Mouse (Mus musculus) ES-E14 (cell line): ENCODE data around the gene S100a11. TPM values are rescaled to one million over a fixed set of nuclear protein-coding genes. Genes with fewer than 3 reads are reported as not detected.
A peak's percentile ranks its signal among the peaks of the same experiment; 100 is the strongest.

Experiments used
- DNase-seq: peaks from one replicate; pipeline ENCODE4 v3.0.0-alpha.2; 2013; ENCODE audit warnings: low read depth, low spot score
- H3K27ac ChIP-seq: 2 replicates; pipeline ENCODE4 v1.5.1; 2012; ENCODE audit warnings: low read depth, mild to moderate bottlenecking, low read length, moderate library complexity, mixed read lengths; ENCODE audit not compliant: poor library complexity, insufficient read depth, severe bottlenecking
- H3K36me3 ChIP-seq: 2 replicates; pipeline ENCODE4 v1.6.1; 2012; ENCODE audit warnings: mild to moderate bottlenecking, low read length, moderate library complexity, mixed read lengths; ENCODE audit not compliant: control insufficient read depth, poor library complexity, insufficient read depth, severe bottlenecking
- H3K4me1 ChIP-seq, 2 experiments: fragments of 150-350 bp in 1 of 2; sonication (generic) in 1 of 2; 2 replicates each; pipeline ENCODE4 v1.6.1; 2012; ENCODE audit warnings: low read length in 2 of 2, mild to moderate bottlenecking in 1 of 2, mixed read lengths in 1 of 2; ENCODE audit not compliant: control insufficient read depth in 2 of 2, insufficient read depth in 2 of 2, poor library complexity in 1 of 2
- H3K4me3 ChIP-seq, 2 experiments: fragments of 150-350 bp in 1 of 2; sonication (generic) in 1 of 2; 2 replicates each; pipeline ENCODE4 v1.5.1; 2012; ENCODE audit warnings: low read length in 2 of 2, low read depth in 1 of 2, mild to moderate bottlenecking in 1 of 2, mixed read lengths in 1 of 2; ENCODE audit not compliant: insufficient read depth in 1 of 2, poor library complexity in 1 of 2, severe bottlenecking in 1 of 2
- H3K9ac ChIP-seq: 2 replicates; pipeline ENCODE4 v1.6.1; 2012; ENCODE audit warnings: low read depth, mild to moderate bottlenecking, low read length, mixed read lengths; ENCODE audit not compliant: poor library complexity, insufficient read depth, severe bottlenecking
- H3K9me3 ChIP-seq: fragments of 150-350 bp; sonication (generic); 2 replicates; pipeline ENCODE4 v1.6.1; 2012; ENCODE audit warnings: low read depth, mild to moderate bottlenecking, low read length; ENCODE audit not compliant: control insufficient read depth, insufficient read depth
- CHD2 ChIP-seq: IDR thresholded peaks from 2 replicates; pipeline ENCODE4 v1.6.1; 2014; ENCODE audit warnings: mild to moderate bottlenecking, low read depth, low read length, inconsistent platforms
- HCFC1 ChIP-seq: IDR thresholded peaks from 2 replicates; pipeline ENCODE4 v1.6.1; 2012; ENCODE audit warnings: low read length, inconsistent platforms, borderline replicate concordance; ENCODE audit not compliant: insufficient read depth
- MAFK ChIP-seq: IDR thresholded peaks from 2 replicates; pipeline ENCODE4 v1.6.1; 2014; ENCODE audit warnings: mild to moderate bottlenecking, low read depth, low read length, inconsistent platforms; ENCODE audit not compliant: insufficient read depth
- ZC3H11A ChIP-seq: IDR thresholded peaks from 2 replicates; pipeline ENCODE4 v1.6.1; 2012; ENCODE audit warnings: low read depth, mild to moderate bottlenecking, inconsistent platforms, low read length, borderline replicate concordance
- ZNF384 ChIP-seq: IDR thresholded peaks from 2 replicates; pipeline ENCODE4 v1.6.1; 2012; ENCODE audit warnings: low read depth, low read length, inconsistent platforms
- in situ Hi-C, 2 experiments: fragments of 600-800 bp; cut with MboI; formaldehyde crosslinking; loops; one replicate each; pipeline ENCODE4 v1.15.1; 2025; ENCODE audit warnings: low sequenced_read_pairs in 2 of 2, inconsistent platforms in 1 of 2; ENCODE audit not compliant: unreplicated experiment in 2 of 2
- total RNA-seq: library from RNA; depleted of rRNA; stranded (reverse); fragments of 300-350 nt; gene quantifications from 2 replicates; pipeline ENCODE4 v1.2.3, GENCODE M21; 2012

S100a11 gene
- total RNA-seq, 1 experiment = 37.2 TPM

- Histone ChIP-seq H3K4me3 (no peak overlapping the region), H3K36me3 (no peaks in the 10 kb centered on the region), H3K9ac (no peak overlapping the region), H3K27ac (no peak overlapping the region), H3K9me3 (no peaks in the 10 kb centered on the region), H3K4me1 (no peaks in the 10 kb centered on the region)
- in situ Hi-C loops = no loop called here
- DNase-seq = no peak
- TF ChIP-seq CHD2 (no peak), HCFC1 (no peak), MAFK (no peak), ZNF384 (no peak), ZC3H11A (no peak)
Measured at GRCm38 (mm10) chr3:93514628-93515027, 5.7 kb upstream of the S100a11 start.

GRCm38 (mm10) chr3:93517343-93517742, 2.9 kb upstream of the S100a11 start:
- H3K36me3 ChIP-seq = no peaks in the 10 kb centered on the region
- no peak overlapping the region for H3K9ac ChIP-seq
- no peak overlapping the region for H3K27ac ChIP-seq
- no peak for DNase-seq
- H3K4me1 ChIP-seq = peaks cover 0 to 4% of the 10 kb centered on the region in 2 experiments; a peak in 1 of 4 replicates
- H3K9me3 ChIP-seq = no peaks in the 10 kb centered on the region
- in situ Hi-C loops = no loop called here
- no peak overlapping the region for H3K4me3 ChIP-seq
- no peak for TF ChIP-seq HCFC1
- TF ChIP-seq ZNF384 = no peak
- no peak for TF ChIP-seq ZC3H11A
- no peak for TF ChIP-seq CHD2
- no peak for TF ChIP-seq MAFK

- in situ Hi-C loops = no loop called here
- Histone ChIP-seq H3K9ac (peak overlapping the region; percentile 38; the same call in 1 of the 2 replicates), H3K36me3 (0 out of 2 replicates have a peak, but pooled peaks cover 2% of the 10 kb centered on the region), H3K27ac (no peak overlapping the region), H3K9me3 (no peaks in the 10 kb centered on the region), H3K4me3 (peak overlapping the region; percentile 65 to 71; a peak in 2 of 4 replicates), H3K4me1 (peaks cover 0 to 7% of the 10 kb centered on the region in 2 experiments; a peak in 1 of 4 replicates)
- TF ChIP-seq ZC3H11A = no peak
- no peak for TF ChIP-seq HCFC1
- no peak for DNase-seq
Measured at GRCm38 (mm10) chr3:93519856-93520329, 395 bp upstream of the S100a11 start.

- Histone ChIP-seq H3K4me1 (peaks cover 0 to 7% of the 10 kb centered on the region in 2 experiments; a peak in 1 of 4 replicates), H3K9me3 (no peaks in the 10 kb centered on the region), H3K9ac (no peak overlapping the region), H3K36me3 (0 out of 2 replicates have a peak, but pooled peaks cover 2% of the 10 kb centered on the region), H3K4me3 (peak overlapping the region in 1 of 2 experiments; percentile 65; a peak in 1 of 4 replicates), H3K27ac (no peak overlapping the region)
- in situ Hi-C loops = no loop called here
- no peak for DNase-seq
- TF ChIP-seq HCFC1 (no peak), MAFK (no peak), CHD2 (no peak), ZC3H11A (no peak), ZNF384 (no peak)
Measured at GRCm38 (mm10) chr3:93521462-93522057, 1.3 kb downstream of the S100a11 start.
